In genomic region chrX:93016391-93016790, GRCm38 (mm10) we compare ENCODE assay signal across 16 mouse cellular contexts.
DNase-seq lines count a peak whose midpoint lies in the region; ATAC-seq lines count a peak whose summit lies in the region.
"Had no signal": no experiment of that assay in that cellular context is flagged by ENCODE, and none has a peak within 500 bp of the region (broad histone marks: within the 10 kb centered on the region; RNA-seq: fewer than 3 reads in every experiment).

No protein-coding gene starts in this region.

- H3K27me3 ChIP-seq in heart, embryonic 11.5 days (ENCODE audit: control insufficient read depth, insufficient read depth, low read length) = no peaks in the 10 kb centered on the region
- no peaks in the 10 kb centered on the region for H3K27me3 ChIP-seq in neural tube, embryonic 15.5 days (replicated peaks)
- H3K27me3 ChIP-seq: heart, embryonic 13.5 days; limb, embryonic 15.5 days; midbrain, embryonic 13.5 days had no signal

- no peaks in the 10 kb centered on the region for H3K4me1 ChIP-seq in heart, embryonic 11.5 days (ENCODE audit: control insufficient read depth, insufficient read depth, low read length)
- no peaks in the 10 kb centered on the region for H3K4me1 ChIP-seq in neural tube, embryonic 15.5 days
- H3K4me1 ChIP-seq: heart, embryonic 13.5 days; limb, embryonic 15.5 days; midbrain, embryonic 13.5 days had no signal

- no peak overlapping the region for H3K4me2 ChIP-seq in heart, embryonic 11.5 days
- H3K4me2 ChIP-seq in neural tube, embryonic 15.5 days = no peak overlapping the region
- H3K4me2 ChIP-seq: heart, embryonic 13.5 days; hindbrain, embryonic 14.5 days; limb, embryonic 15.5 days; midbrain, embryonic 13.5 days had no signal

- H3K9me3 ChIP-seq in heart, embryonic 11.5 days (replicated peaks; ENCODE audit: control insufficient read depth, low read length) = no peaks in the 10 kb centered on the region
- H3K9me3 ChIP-seq in neural tube, embryonic 15.5 days (replicated peaks) = no peaks in the 10 kb centered on the region
- H3K9me3 ChIP-seq: heart, embryonic 13.5 days; limb, embryonic 15.5 days; midbrain, embryonic 13.5 days had no signal

- no peak overlapping the region for H3K27ac ChIP-seq in heart, embryonic 11.5 days (ENCODE audit: low read depth, low read length)
- H3K27ac ChIP-seq in neural tube, embryonic 15.5 days (replicated peaks) = no peak overlapping the region
- H3K27ac ChIP-seq: gastrocnemius, adult 2 months; heart, embryonic 13.5 days; hindbrain, embryonic 14.5 days; left cerebral cortex, adult 2 months; limb, embryonic 15.5 days; midbrain, embryonic 13.5 days had no signal

- no peak for ATAC-seq in heart, embryonic 11.5 days (replicated peaks; ENCODE audit: insufficient number of reproducible peaks, low FRiP score, low TSS enrichment)
- ATAC-seq in neural tube, embryonic 15.5 days (ENCODE audit: low FRiP score) = no peak
- ATAC-seq: forebrain, embryonic 14.5 days; midbrain, embryonic 13.5 days had no signal

- peak; percentile 96 for DNase-seq in heart, adult 11 months
- DNase-seq in testis, postnatal 14 days (ENCODE audit: low spot score) = peak; percentile 5
- DNase-seq in testis, postnatal 10 days (ENCODE audit: low spot score) = no peak
- DNase-seq in kidney, postnatal 25 days = peak; percentile 6 to 51
- no peak for DNase-seq in cerebellum, adult 18-20 months
- no peak for DNase-seq in frontal cortex, postnatal 36 days (ENCODE audit: low spot score in 2 of 2)
- DNase-seq: cerebellum, adult 8-10 months; gastrocnemius, adult 2 months had no signal

- 59% methylated on average over 3 of the region's 3 CpGs for WGBS in heart, embryonic 11.5 days (ENCODE audit: insufficient replicate concordance)
- 69% methylated on average over 3 of the region's 3 CpGs for WGBS in neural tube, embryonic 15.5 days

- no peak overlapping the region for H3K9ac ChIP-seq in heart, embryonic 11.5 days (ENCODE audit: low read depth, low read length)
- no peak overlapping the region for H3K9ac ChIP-seq in neural tube, embryonic 15.5 days (replicated peaks)
- H3K9ac ChIP-seq: heart, embryonic 13.5 days; hindbrain, embryonic 14.5 days; limb, embryonic 15.5 days; midbrain, embryonic 13.5 days had no signal

- no peak overlapping the region for H3K4me3 ChIP-seq in heart, embryonic 11.5 days (ENCODE audit: low read depth, low read length)
- H3K4me3 ChIP-seq in neural tube, embryonic 15.5 days (replicated peaks) = no peak overlapping the region
- H3K4me3 ChIP-seq: gastrocnemius, adult 2 months; heart, embryonic 13.5 days; left cerebral cortex, adult 2 months; limb, embryonic 15.5 days; midbrain, embryonic 13.5 days had no signal

- H3K36me3 ChIP-seq in heart, embryonic 11.5 days (ENCODE audit: control insufficient read depth, insufficient read depth, low read length) = no peaks in the 10 kb centered on the region
- no peaks in the 10 kb centered on the region for H3K36me3 ChIP-seq in neural tube, embryonic 15.5 days
- H3K36me3 ChIP-seq: heart, embryonic 13.5 days; limb, embryonic 15.5 days; midbrain, embryonic 13.5 days had no signal

Comparison
In these comparisons a context has a peak if more than half of its experiments do, and no peak if none do; other contexts are left out.
1. DNase-seq: peak in heart, adult 11 months (single experiment), testis, postnatal 14 days (single experiment) and kidney, postnatal 25 days (2 of 2); none in testis, postnatal 10 days (single experiment), cerebellum, adult 18-20 months (0 of 2) and frontal cortex, postnatal 36 days (0 of 2).